Mouse (Mus musculus): Measurements from ENCODE around the gene 5730409E04Rik.

5730409E04Rik gene

GRCm38 (mm10) chr4:126609606-126610181, at the start of gene 5730409E04Rik:
TSS of gene 5730409E04Rik (plus strand) at chr4:126609818.
- DNase-seq (ENCODE audit: low spot score), result peak; percentile 81

DNA sequence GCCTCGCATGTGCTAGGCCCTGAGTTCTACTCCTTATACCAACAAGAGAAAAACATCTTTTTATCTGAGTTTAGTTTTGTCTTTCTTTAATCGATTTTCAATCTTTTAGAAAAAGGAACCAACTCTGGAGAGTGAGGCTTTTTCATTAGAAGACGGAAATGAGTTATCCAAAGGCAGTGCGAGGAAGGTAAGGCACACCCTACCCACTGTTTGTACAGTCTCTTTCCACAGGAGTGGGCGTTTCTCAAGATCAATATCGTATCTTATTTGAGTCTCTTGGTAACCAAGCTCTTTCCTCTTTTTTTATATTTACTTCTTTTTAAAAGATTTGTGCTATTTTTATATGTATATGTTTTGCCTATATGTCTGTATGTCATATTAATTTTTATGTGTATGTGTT, 45.8 kb upstream of the 5730409E04Rik start:
- DNase-seq (ENCODE audit: low spot score), result no peak

- DNase-seq (ENCODE audit: low spot score), result no peak
Observed at GRCm38 (mm10) chr4:126567243-126567642, 42.4 kb upstream of the 5730409E04Rik start.

DNA sequence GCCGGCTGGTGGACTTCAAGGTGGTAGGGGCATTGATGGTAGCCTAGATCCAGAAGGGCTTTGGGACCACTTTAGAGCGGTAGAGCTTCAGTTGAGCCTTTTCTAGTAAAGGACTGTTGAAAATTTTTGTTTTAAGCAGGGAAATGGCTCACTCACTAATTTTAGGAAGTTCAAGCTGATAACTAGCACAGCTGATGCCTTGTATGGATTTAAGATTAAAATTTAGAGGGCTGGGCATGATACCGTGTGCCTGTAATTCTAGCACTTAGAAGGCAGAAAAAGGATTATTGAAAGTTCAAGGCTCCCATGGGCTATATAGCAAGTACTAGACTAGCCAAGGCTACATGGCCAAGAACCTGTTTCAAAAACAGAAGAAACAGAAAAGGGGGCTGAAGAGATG, 39.8 kb upstream of the 5730409E04Rik start:
- DNase-seq (ENCODE audit: low spot score), result no peak

DNA sequence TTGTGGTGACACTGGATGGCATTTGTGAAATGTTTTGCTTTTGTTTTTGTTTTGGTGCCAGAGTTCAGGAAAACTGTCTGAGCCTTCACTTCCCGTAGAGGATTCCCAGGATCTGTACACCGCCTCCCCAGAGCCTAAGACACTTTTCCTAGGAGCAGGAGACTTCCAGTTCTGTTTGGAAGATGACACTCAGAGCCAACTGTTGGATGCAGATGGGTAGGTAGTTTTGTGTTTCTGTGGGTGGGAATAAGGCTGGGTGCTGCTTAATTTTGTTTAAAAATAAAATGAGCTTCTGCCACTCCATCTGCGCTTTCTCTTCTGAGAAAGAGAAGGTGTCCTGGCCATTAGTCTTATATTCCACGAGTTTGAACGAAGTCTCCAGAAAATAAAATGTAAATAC, 33.3 kb upstream of the 5730409E04Rik start:
- DNase-seq (ENCODE audit: low spot score), result no peak

DNA sequence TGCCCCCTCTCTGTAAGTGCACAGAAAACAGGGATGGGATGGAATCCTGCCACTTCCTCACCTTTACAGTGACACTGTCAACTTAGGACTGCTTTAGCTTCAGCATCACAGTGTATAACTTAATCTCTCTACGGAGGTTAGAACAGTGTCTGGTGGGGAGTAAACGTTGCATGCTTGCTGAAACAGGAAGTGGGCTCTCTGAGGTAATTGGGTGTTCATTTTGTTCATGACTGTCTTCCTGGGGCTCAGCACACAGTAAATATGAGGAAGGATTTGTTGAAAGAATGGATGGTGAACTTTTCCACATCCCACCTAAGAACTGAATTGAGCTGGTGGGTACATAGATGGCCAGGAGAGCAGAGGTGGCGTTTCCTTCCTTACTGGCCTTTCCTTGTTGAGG, 31.7 kb upstream of the 5730409E04Rik start:
- DNase-seq (ENCODE audit: low spot score), result no peak

GRCm38 (mm10) chr4:126579077-126579476, 30.5 kb upstream of the 5730409E04Rik start:
- DNase-seq (ENCODE audit: low spot score), result no peak

DNA sequence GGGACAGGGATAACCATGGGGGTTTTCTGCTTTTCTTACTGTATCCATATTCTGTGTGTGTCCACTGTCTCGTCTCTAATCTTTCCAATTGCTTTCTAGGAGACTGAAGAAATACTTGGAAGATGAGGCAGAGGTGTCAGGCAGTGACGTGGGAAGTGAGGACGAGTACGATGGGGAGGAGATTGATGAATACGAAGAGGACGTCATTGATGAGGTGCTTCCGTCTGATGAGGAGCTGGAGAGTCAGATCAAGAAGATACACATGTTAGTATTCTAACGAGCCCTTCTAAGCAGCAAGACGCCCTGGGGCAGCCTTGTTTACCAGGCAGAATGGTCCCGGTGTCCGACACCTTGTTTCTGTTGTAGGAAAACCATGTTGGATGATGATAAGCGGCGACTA, 23.9 kb upstream of the 5730409E04Rik start:
- DNase-seq (ENCODE audit: low spot score), result no peak

GRCm38 (mm10) chr4:126592039-126592438, 17.6 kb upstream of the 5730409E04Rik start:
- no peak for DNase-seq (ENCODE audit: low spot score)

GRCm38 (mm10) chr4:126599971-126600754, 9.5 kb upstream of the 5730409E04Rik start:
- DNase-seq (ENCODE audit: low spot score), result peak; percentile 52

- peak; percentile 49 for DNase-seq (ENCODE audit: low spot score)
Observed at GRCm38 (mm10) chr4:126601597-126602444, 7.8 kb upstream of the 5730409E04Rik start.

- no peak for DNase-seq (ENCODE audit: low spot score)
Observed at GRCm38 (mm10) chr4:126602445-126602762, 7.2 kb upstream of the 5730409E04Rik start.

DNA sequence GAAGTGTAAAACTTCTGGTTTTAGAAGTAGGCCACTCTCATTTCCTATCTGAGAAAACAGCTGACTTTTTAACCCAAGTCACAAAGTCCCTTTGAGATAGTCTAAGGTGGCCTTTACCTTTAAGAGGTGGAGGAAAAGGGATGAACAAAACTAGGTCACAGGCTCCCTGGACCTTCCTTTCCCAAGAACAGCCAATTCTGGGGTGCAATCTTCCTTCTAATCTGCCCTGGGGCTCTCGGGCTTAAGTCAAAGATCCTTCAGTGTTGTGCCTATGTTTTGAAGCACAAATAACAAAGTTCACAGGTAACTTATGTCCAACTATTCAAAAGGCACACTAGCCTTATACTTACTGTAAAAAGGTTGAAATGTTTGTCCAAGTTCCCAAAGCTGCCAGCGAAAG, 5.5 kb upstream of the 5730409E04Rik start:
- no peak for DNase-seq (ENCODE audit: low spot score)

DNA sequence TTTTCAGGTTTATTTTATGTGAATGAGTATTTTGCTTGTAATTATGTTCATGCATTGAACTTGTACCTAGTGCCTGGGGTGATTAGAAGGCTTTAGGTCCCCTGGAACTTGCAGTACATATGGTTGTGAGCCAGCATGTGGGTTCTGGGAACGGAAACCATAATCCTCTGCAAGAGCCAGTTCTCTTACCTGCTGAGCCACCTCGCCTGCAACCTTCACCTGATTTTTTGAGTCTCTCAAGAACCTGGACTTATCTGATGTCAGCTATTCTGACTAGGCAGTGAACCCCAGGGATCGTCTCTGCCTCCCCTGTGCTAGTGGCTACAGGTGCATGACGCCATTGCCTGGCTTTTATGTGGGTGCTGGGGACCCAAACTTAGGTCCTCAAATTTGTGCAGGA, 3.9 kb upstream of the 5730409E04Rik start:
- DNase-seq (ENCODE audit: low spot score), result no peak

- DNase-seq (ENCODE audit: low spot score), result no peak
Observed at GRCm38 (mm10) chr4:126611991-126612390, 2.4 kb downstream of the 5730409E04Rik start.

- no peak for DNase-seq (ENCODE audit: low spot score)
Observed at GRCm38 (mm10) chr4:126616312-126616711, 6.7 kb downstream of the 5730409E04Rik start.

- no peak for DNase-seq (ENCODE audit: low spot score)
Observed at GRCm38 (mm10) chr4:126619691-126620330, 10.2 kb downstream of the 5730409E04Rik start.

- DNase-seq (ENCODE audit: low spot score), result no peak
Observed at GRCm38 (mm10) chr4:126620349-126620874, 10.8 kb downstream of the 5730409E04Rik start.

GRCm38 (mm10) chr4:126627021-126627681, 17.5 kb downstream of the 5730409E04Rik start:
- no peak for DNase-seq (ENCODE audit: low spot score)

- no peak for DNase-seq (ENCODE audit: low spot score)
Observed at GRCm38 (mm10) chr4:126631922-126632321, 22.3 kb downstream of the 5730409E04Rik start.

DNA sequence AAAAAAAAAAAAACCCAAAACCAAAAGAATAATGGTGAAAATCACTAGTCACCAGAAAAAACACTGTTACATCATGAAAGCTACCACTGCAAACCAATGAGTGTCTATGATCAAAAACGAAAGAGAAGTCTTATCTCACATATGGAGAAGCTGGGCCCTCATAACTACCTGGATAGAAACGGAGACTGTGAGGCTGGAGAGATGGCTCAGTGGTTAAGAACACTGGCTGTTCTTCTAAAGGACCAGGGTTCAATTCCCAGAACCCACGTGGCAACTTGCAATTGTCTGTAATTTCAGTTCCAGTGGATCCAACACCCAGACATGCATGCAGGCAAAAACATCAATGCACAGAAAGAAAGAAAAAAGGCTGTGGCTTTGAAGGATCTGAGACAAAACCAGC, 23.1 kb downstream of the 5730409E04Rik start:
- DNase-seq (ENCODE audit: low spot score), result no peak

GRCm38 (mm10) chr4:126636330-126636729, 26.7 kb downstream of the 5730409E04Rik start:
- no peak for DNase-seq (ENCODE audit: low spot score)
